Mouse (Mus musculus): ENCODE results near the gene Serpinb7.

- no peak for TF ChIP-seq CTCF (IDR thresholded peaks at IDR 0.05; ENCODE audit: low read depth)
- no peak for TF ChIP-seq EP300 (optimal IDR thresholded peaks at IDR 0.05)
Observed at GRCm38 (mm10) chr1:107384532-107384931, 14.9 kb upstream of the Serpinb7 start.

Data from stomach, postnatal 0 days (tissue).